Mouse (Mus musculus) cerebellum, postnatal 25 days (tissue): ENCODE measurements at regions not wholly inside any gene's neighbourhood (a gene's known extent, or its start where the extent isn't known, plus 50 kb on each side); places are given as distances from the start of the nearest gene placed in this dataset.

Experiments used
- DNase-seq, 2 experiments: peaks; one replicate each; pipeline ENCODE4 v3.0.0; 2021; ENCODE audit warnings: mixed read lengths in 2 of 2

- peak; percentile 70 to 79 for DNase-seq
These were observed 129.4 kb upstream of the Ubr2 start for GRCm38 (mm10) chr17:47139730-47140231.

DNA sequence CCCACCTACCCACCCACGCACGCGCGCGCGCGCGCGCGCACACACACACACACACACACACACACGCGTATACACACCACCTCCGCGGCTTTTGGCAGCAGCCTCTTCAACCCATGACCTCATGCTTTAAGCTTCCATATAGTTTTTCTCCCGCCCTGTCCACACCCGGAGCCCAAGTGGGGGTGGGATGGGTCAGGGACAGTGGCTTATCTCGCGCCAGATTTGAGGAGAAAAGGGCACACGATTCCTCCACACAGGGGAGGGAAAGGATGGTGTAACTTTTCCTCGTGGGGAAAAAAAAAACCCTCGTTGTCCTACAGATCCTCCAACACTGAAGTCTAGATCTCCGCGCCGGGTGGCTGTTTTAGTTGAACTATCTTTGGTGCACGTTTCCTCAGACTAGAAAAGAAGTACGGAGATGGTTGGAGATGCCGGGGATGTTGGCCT is 128.8 kb upstream of the Ubr2 start:
- peak in 1 of 2 experiments; percentile 50 for DNase-seq

GRCm38 (mm10) chr17:47138174-47138573 is 127.8 kb upstream of the Ubr2 start:
- no peak for DNase-seq

DNA sequence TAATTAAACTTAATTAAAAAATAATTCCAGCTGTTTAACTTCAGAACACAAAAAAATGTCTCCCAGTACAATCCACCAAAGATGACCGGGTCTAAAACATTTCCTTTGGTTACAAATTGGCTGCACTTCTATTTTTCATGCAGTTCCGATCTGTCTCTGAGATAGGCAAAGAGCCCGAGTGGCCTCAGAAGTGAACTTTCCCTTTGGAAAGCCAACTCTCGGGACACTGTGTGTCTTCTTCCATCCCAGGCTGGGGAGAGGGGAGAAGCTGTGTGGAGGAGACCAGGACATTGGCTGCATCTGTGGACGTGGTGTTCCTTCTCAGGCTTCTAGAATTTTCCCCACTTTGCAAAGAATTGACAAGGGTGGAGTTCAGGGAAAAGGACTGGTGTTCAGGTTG is 125.0 kb upstream of the Ubr2 start:
- no peak for DNase-seq

- no peak for DNase-seq
These were observed 123.4 kb upstream of the Ubr2 start for GRCm38 (mm10) chr17:47133785-47134184.

- no peak for DNase-seq
These were observed 117.2 kb upstream of the Ubr2 start for GRCm38 (mm10) chr17:47127571-47127970.

DNA sequence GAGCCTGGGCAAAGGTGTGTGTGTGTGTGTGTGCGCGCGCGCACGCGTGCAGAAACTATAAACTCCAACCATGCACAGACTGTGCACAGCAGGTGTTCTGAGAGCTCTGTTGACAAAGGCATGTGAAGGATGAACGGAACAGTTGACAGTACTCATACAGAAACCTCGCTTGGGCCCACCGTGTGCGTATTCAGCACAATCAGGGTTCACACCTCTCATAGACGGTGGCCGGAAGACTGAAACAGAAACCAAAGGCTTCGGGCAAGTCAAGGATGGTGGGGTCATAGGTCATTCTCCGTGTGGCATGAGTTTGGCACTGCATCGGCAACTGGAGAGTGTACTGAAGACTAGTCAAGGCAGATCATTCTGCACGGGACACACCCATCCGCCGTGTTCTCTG is 113.2 kb upstream of the Ubr2 start:
- DNase-seq: no peak

DNA sequence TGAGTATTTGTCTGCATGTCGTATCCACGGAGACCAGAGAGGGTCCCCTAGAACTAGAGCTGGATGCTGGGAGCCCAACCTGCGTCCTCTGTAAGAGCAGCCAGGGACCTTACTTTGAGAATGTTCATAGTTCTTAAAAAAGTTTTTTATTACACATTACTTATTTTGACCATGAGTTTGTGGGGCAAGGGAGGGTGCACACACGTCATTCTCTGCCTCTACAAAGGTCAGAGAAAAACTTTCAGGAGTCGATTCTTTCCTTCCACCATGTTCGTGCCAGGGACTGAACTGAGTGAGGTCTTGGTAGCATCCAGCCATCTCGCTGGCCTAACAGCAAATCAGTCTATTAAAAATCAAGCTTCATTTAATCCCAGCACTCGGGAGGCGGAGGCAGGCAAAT is 111.9 kb upstream of the Ubr2 start:
- DNase-seq: no peak

- DNase-seq: no peak
These were observed 107.7 kb upstream of the Ubr2 start for GRCm38 (mm10) chr17:47118010-47118409.

- peak; percentile 11 to 25 for DNase-seq
These were observed 105.4 kb upstream of the Ubr2 start for GRCm38 (mm10) chr17:47115754-47116153.

DNA sequence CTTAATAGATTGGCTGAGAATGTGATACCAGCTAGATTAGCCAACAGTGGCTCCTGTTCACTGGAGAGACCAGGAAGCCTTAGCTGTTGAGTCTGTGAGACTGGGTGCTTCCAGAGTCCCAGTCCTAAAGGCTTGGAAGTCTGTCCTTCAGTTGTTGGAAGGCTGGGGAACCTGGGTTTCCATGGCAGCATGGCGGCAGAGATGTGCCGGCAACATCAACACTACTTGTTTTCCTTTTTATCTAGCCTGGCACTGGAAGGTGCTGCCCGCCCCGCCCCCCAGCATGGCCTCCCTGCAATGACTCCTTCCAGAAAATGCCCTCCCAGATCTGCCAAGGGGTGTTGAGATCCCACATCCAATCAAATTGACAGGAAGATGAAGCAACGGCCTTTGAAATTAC is 104.8 kb upstream of the Ubr2 start:
- no peak for DNase-seq

GRCm38 (mm10) chr17:47114736-47115135 is 104.4 kb upstream of the Ubr2 start:
- DNase-seq: no peak

- DNase-seq: peak in 1 of 2 experiments; percentile 12
These were observed 102.3 kb upstream of the Ubr2 start for GRCm38 (mm10) chr17:47112556-47113225.

DNA sequence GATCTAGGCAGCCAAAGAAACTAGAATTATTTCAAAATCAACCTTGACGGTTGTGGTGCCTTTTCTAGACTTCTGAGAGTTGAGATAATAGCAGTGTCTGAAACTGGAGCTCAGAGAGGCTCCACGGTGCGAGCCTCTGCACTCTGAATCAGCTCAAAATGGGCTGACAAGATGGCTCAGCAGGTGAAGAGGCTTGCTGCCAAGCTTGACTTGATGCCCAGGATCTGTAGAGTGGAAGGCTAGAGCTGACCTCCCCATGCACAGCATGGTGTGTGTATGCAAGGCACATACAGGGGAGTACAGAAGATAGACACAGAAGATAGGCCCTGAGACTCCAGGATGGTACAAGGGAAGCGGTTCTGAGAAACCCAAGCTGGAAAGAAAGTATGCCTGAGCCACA is 100.5 kb upstream of the Ubr2 start:
- DNase-seq: peak; percentile 7 to 41

GRCm38 (mm10) chr17:47104328-47104727 is 94.0 kb upstream of the Ubr2 start:
- no peak for DNase-seq

GRCm38 (mm10) chr17:47095191-47095590 is 84.8 kb upstream of the Ubr2 start:
- no peak for DNase-seq

GRCm38 (mm10) chr17:47092076-47092475 is 81.7 kb upstream of the Ubr2 start:
- no peak for DNase-seq

GRCm38 (mm10) chr17:47089769-47090168 is 79.4 kb upstream of the Ubr2 start:
- no peak for DNase-seq

GRCm38 (mm10) chr17:47069206-47069605 is 58.9 kb upstream of the Ubr2 start:
- no peak for DNase-seq

DNA sequence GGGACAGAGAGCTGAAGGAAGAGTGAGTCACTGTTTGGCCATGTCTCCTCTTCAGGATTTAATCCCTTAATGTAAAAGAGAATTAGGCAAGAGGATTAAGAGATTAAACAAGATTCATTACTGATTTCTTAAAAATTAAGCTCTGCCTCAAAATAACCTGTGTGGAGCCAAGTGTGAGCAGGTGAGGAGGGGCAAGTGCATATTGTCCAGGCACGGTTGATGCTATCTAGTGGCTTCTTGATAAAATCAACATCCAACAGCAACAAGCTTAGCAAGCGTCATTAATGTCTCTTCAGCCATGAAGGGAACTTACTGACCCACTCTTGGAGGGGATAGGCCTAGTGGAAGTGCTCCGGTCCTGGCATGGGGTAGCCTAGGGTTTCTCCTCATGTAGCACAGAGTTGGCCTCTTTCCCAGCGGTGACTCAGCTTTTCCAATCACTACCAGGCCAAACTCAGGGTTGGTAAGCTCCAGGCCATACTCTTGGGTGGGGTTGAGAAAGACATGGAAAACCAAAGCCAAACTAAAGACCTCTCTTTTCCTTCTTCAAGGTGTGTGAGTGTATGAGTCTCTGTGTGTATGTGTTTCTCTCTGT is 55.0 kb upstream of the Ubr2 start:
- DNase-seq: peak in 1 of 2 experiments; percentile 22

DNA sequence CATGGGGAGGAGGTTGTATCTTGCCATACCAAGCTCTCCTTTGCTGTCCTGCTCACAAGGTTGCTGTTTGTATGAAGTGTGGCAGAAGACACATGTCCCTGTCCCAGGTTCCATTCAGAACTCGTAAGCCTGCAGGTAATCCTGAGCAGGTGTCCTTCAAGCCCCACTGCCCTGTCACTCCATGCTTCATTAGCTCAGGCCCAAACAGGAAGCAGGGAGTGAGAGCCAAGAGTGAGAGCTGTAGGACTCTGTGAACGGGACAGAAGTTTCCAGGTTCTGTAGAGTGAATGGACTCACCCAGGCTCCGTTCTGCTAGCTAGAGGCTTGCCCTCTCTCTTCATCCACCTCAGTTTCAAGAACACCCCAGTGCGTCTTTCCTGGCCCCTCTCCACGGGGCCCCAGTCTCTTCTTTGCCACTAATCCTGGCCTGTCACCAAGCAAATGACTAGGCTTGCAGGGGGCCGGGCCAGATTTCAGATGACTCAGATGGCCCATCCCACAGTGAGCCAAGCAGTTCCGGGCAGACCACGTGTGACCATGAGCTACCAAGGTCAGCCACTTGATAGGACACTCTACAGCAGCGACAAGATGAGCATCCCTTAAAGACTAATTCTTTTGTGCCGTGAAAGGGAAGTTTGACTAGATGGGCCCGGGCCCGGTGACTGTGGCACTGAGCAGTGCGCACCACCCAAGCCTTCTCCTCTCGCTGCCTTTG is 54.4 kb upstream of the Ubr2 start:
- peak in 1 of 2 experiments; percentile 11 for DNase-seq

DNA sequence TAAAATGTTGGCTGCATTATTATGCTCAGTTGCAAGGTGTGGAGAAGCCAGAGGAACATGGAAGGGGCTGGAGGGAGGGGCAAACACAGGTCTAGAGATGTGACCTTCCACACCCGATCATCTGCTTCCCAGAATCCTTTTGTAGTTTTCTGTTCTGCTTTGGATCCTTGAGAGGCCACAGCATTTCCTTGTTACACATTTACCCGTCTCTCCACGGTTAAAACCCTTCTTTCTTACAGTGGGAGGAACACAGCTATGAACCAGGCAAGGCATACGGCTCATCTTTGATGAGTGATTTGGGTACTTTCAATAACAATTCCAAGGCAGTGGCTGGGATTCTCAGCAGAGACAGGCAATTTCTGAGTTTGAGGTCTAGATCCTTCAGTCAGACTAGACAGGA is 53.6 kb upstream of the Ubr2 start:
- no peak for DNase-seq

GRCm38 (mm10) chr17:47061031-47061620 is 50.8 kb upstream of the Ubr2 start:
- no peak for DNase-seq
